Mouse (Mus musculus): Measurements from ENCODE around the gene Mrps11. TPM values are rescaled to one million over a fixed set of nuclear protein-coding genes. Genes with fewer than 3 reads are reported as not detected.

Mrps11 gene
- 49.2 and 53.3 TPM in 2 replicates for polyA plus RNA-seq (2016; fragmentation: Nextera tagmentation; extraction: Ambion mirVana)

GRCm38 (mm10) chr7:78782639-78783581 lies at the start of gene Mrps11, which contains the start of gene Mrpl46:
Gene Mrps11, plus strand, starts transcription at chr7:78783119.
Gene Mrpl46, minus strand, starts transcription at chr7:78783531.
- peaks cover 43% of the 10 kb centered on the region for H3K36me3 ChIP-seq
- peak; percentile 96 for ATAC-seq (ENCODE audit: insufficient number of reproducible peaks, low FRiP score)
- H3K9me3 ChIP-seq (replicated peaks), result no peaks in the 10 kb centered on the region
- H3K4me3 ChIP-seq, result peak within 1 kb of the TSS; percentile 84
- no peak within 1 kb of the TSS for H3K27ac ChIP-seq (ENCODE audit: poor library complexity, severe bottlenecking)
- H3K9ac ChIP-seq, result peak within 1 kb of the TSS; percentile 90
- WGBS, result under 1% methylated on average over 44 of the region's 44 CpGs
- peaks cover 10% of the 10 kb centered on the region for H3K4me1 ChIP-seq (replicated peaks)
- H3K4me2 ChIP-seq, result peak within 1 kb of the TSS; percentile 96
- no peaks in the 10 kb centered on the region for H3K27me3 ChIP-seq (replicated peaks)

GRCm38 (mm10) chr7:78737196-78737595 lies 45.7 kb upstream of the Mrps11 start:
- Histone ChIP-seq H3K36me3 (no peaks in the 10 kb centered on the region), H3K9ac (no peak overlapping the region), H3K4me1 (replicated peaks) (no peaks in the 10 kb centered on the region), H3K27me3 (replicated peaks) (no peaks in the 10 kb centered on the region), H3K27ac (ENCODE audit: poor library complexity, severe bottlenecking) (no peak overlapping the region), H3K4me3 (no peak overlapping the region), H3K9me3 (replicated peaks) (no peaks in the 10 kb centered on the region), H3K4me2 (no peak overlapping the region)
- no peak for ATAC-seq (ENCODE audit: insufficient number of reproducible peaks, low FRiP score)
- 84% methylated on average over 6 of the region's 6 CpGs for WGBS

GRCm38 (mm10) chr7:78737614-78738210 lies 45.2 kb upstream of the Mrps11 start, which contains the start of gene Ntrk3:
Gene Ntrk3, minus strand, starts transcription at chr7:78738012.
- H3K4me2 ChIP-seq, result no peak within 1 kb of the TSS
- no peaks in the 10 kb centered on the region for H3K36me3 ChIP-seq
- no peaks in the 10 kb centered on the region for H3K27me3 ChIP-seq (replicated peaks)
- no peaks in the 10 kb centered on the region for H3K4me1 ChIP-seq (replicated peaks)
- WGBS, result 74% methylated on average over 5 of the region's 5 CpGs
- no peak within 1 kb of the TSS for H3K9ac ChIP-seq
- H3K9me3 ChIP-seq (replicated peaks), result no peaks in the 10 kb centered on the region
- ATAC-seq (ENCODE audit: insufficient number of reproducible peaks, low FRiP score), result no peak
- H3K27ac ChIP-seq (ENCODE audit: poor library complexity, severe bottlenecking), result no peak within 1 kb of the TSS
- no peak within 1 kb of the TSS for H3K4me3 ChIP-seq

GRCm38 (mm10) chr7:78739351-78740000 lies 43.4 kb upstream of the Mrps11 start:
- no peak for ATAC-seq (ENCODE audit: insufficient number of reproducible peaks, low FRiP score)
- no peaks in the 10 kb centered on the region for H3K4me1 ChIP-seq (replicated peaks)
- H3K4me2 ChIP-seq, result no peak overlapping the region
- no peak overlapping the region for H3K9ac ChIP-seq
- H3K9me3 ChIP-seq (replicated peaks), result no peaks in the 10 kb centered on the region
- no peak overlapping the region for H3K4me3 ChIP-seq
- no peak overlapping the region for H3K27ac ChIP-seq (ENCODE audit: poor library complexity, severe bottlenecking)
- H3K27me3 ChIP-seq (replicated peaks), result no peaks in the 10 kb centered on the region; the same call in 1 of the 2 replicates
- H3K36me3 ChIP-seq, result no peaks in the 10 kb centered on the region
- WGBS, result 81% methylated on average over 8 of the region's 8 CpGs

- Histone ChIP-seq H3K9ac (no peak overlapping the region), H3K4me3 (no peak overlapping the region), H3K4me2 (no peak overlapping the region), H3K36me3 (no peaks in the 10 kb centered on the region), H3K27me3 (replicated peaks) (no peaks in the 10 kb centered on the region; the same call in 1 of the 2 replicates), H3K4me1 (replicated peaks) (no peaks in the 10 kb centered on the region), H3K9me3 (replicated peaks) (no peaks in the 10 kb centered on the region), H3K27ac (ENCODE audit: poor library complexity, severe bottlenecking) (no peak overlapping the region)
- ATAC-seq (ENCODE audit: insufficient number of reproducible peaks, low FRiP score), result no peak
- 47% methylated on average over 5 of the region's 5 CpGs for WGBS
Observed at GRCm38 (mm10) chr7:78743731-78744385, 39.1 kb upstream of the Mrps11 start.

GRCm38 (mm10) chr7:78752961-78753360 lies 30.0 kb upstream of the Mrps11 start:
- Histone ChIP-seq H3K36me3 (no peaks in the 10 kb centered on the region), H3K27me3 (replicated peaks) (no peaks in the 10 kb centered on the region; the same call in 1 of the 2 replicates), H3K9me3 (replicated peaks) (no peaks in the 10 kb centered on the region), H3K9ac (no peak overlapping the region), H3K4me2 (no peak overlapping the region), H3K27ac (ENCODE audit: poor library complexity, severe bottlenecking) (no peak overlapping the region), H3K4me1 (replicated peaks) (no peaks in the 10 kb centered on the region), H3K4me3 (no peak overlapping the region)
- 74% methylated on average over 4 of the region's 4 CpGs for WGBS
- ATAC-seq (ENCODE audit: insufficient number of reproducible peaks, low FRiP score), result no peak

GRCm38 (mm10) chr7:78753752-78754457 lies 29.0 kb upstream of the Mrps11 start:
- no peaks in the 10 kb centered on the region for H3K9me3 ChIP-seq (replicated peaks)
- H3K4me2 ChIP-seq, result no peak overlapping the region
- H3K27me3 ChIP-seq (replicated peaks), result no peaks in the 10 kb centered on the region; the same call in 1 of the 2 replicates
- no peak overlapping the region for H3K4me3 ChIP-seq
- H3K9ac ChIP-seq, result no peak overlapping the region
- no peaks in the 10 kb centered on the region for H3K36me3 ChIP-seq
- no peak overlapping the region for H3K27ac ChIP-seq (ENCODE audit: poor library complexity, severe bottlenecking)
- WGBS, result 71% methylated on average over 7 of the region's 7 CpGs
- no peaks in the 10 kb centered on the region for H3K4me1 ChIP-seq (replicated peaks)
- no peak for ATAC-seq (ENCODE audit: insufficient number of reproducible peaks, low FRiP score)

- Histone ChIP-seq H3K9me3 (replicated peaks) (no peaks in the 10 kb centered on the region), H3K27ac (ENCODE audit: poor library complexity, severe bottlenecking) (no peak overlapping the region), H3K4me1 (replicated peaks) (no peaks in the 10 kb centered on the region), H3K4me3 (no peak overlapping the region), H3K36me3 (no peaks in the 10 kb centered on the region), H3K27me3 (replicated peaks) (no peaks in the 10 kb centered on the region; the same call in 1 of the 2 replicates), H3K4me2 (no peak overlapping the region), H3K9ac (no peak overlapping the region)
- 57% methylated on average over 8 of the region's 8 CpGs for WGBS
- no peak for ATAC-seq (ENCODE audit: insufficient number of reproducible peaks, low FRiP score)
Observed at GRCm38 (mm10) chr7:78754458-78755000, 28.4 kb upstream of the Mrps11 start.

GRCm38 (mm10) chr7:78763801-78764200 lies 19.1 kb upstream of the Mrps11 start:
- ATAC-seq (ENCODE audit: insufficient number of reproducible peaks, low FRiP score), result no peak
- Histone ChIP-seq H3K9me3 (replicated peaks) (no peaks in the 10 kb centered on the region), H3K36me3 (no peaks in the 10 kb centered on the region), H3K27me3 (replicated peaks) (no peaks in the 10 kb centered on the region), H3K4me3 (no peak overlapping the region), H3K4me2 (no peak overlapping the region), H3K4me1 (replicated peaks) (no peaks in the 10 kb centered on the region), H3K9ac (no peak overlapping the region), H3K27ac (ENCODE audit: poor library complexity, severe bottlenecking) (no peak overlapping the region)
- WGBS, result 85% methylated on average over 3 of the region's 3 CpGs

GRCm38 (mm10) chr7:78765215-78765631 lies 17.7 kb upstream of the Mrps11 start:
- H3K27me3 ChIP-seq (replicated peaks), result no peaks in the 10 kb centered on the region
- H3K9ac ChIP-seq, result no peak overlapping the region
- H3K36me3 ChIP-seq, result no peaks in the 10 kb centered on the region
- no peaks in the 10 kb centered on the region for H3K4me1 ChIP-seq (replicated peaks)
- ATAC-seq (ENCODE audit: insufficient number of reproducible peaks, low FRiP score), result no peak
- WGBS, result 67% methylated on average over 5 of the region's 5 CpGs
- no peak overlapping the region for H3K4me2 ChIP-seq
- no peak overlapping the region for H3K4me3 ChIP-seq
- H3K27ac ChIP-seq (ENCODE audit: poor library complexity, severe bottlenecking), result no peak overlapping the region
- H3K9me3 ChIP-seq (replicated peaks), result no peaks in the 10 kb centered on the region
